Mouse (Mus musculus) lung, postnatal 0 days (tissue): ENCODE measurements around the gene Rbm19.

Experiments
- CTCF ChIP-seq: IDR thresholded peaks from 2 replicates; pipeline ENCODE4 v1.5.1; 2016; ENCODE audit warnings: antibody characterized with exemption, mild to moderate bottlenecking
- EP300 ChIP-seq: IDR thresholded peaks from 2 replicates; pipeline ENCODE4 v1.6.1; 2016; ENCODE audit warnings: antibody characterized with exemption, mild to moderate bottlenecking, control low read depth

GRCm38 (mm10) chr5:120138406-120138805, 22.1 kb downstream of the Rbm19 start:
- TF ChIP-seq CTCF (no peak), EP300 (no peak)
